In the genomic region with DNA sequence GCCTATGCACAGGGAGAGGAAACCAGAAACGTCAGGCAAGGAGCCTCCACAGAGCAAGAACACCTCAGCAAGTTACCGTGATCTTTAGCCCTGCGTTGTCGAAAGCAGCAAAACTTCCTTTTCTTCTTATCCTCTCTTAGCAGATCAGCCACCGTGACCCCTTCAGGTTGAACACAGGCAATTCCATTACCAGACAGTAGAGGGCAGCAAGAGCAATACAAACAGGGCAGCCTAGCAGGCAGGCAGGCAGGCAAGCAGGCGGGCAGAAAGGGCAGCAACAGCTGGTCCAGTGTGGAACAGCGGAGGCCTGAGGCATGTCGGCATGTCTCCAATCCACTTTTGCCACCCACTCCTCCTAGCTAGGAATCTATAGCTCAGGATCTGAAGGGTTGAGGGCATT, we compare ENCODE assay signal across 8 mouse cellular contexts.
A peak's percentile ranks its signal among the peaks of the same experiment; 100 is the strongest.
DNase-seq lines count a peak whose midpoint lies in the region; ATAC-seq and TF ChIP-seq lines count a peak whose summit lies in the region.

No protein-coding gene starts in this region.

- 8% methylated on average over 8 of the region's 8 CpGs for WGBS in hindbrain, embryonic 15.5 days

- peaks cover 5% of the 10 kb centered on the region; the same call in 1 of the 2 replicates for H3K36me3 ChIP-seq in hindbrain, embryonic 15.5 days

- peak; percentile 87 for ATAC-seq in Patski
- ATAC-seq in hindbrain, embryonic 15.5 days (ENCODE audit: low FRiP score, low read depth): peak; percentile 85
- ATAC-seq in megakaryocyte, adult 5-6 weeks (ENCODE audit: poor library complexity, severe bottlenecking): peak; percentile 97

- peaks cover 4% of the 10 kb centered on the region; the same call in 1 of the 2 replicates for H3K4me1 ChIP-seq in hindbrain, embryonic 15.5 days (replicated peaks)

- no peak overlapping the region for H3K27ac ChIP-seq in hindbrain, embryonic 15.5 days (replicated peaks)

- no peaks in the 10 kb centered on the region for H3K9me3 ChIP-seq in hindbrain, embryonic 15.5 days

- no peak overlapping the region for H3K4me2 ChIP-seq in hindbrain, embryonic 15.5 days

- in situ Hi-C loops in Patski (cut with MboI; ENCODE audit: low pct_unique_long_range_greater_than_20kb): loop anchor here (25.0 kb wide), 1 partner anchor 525 kb away; a partner anchor contains a TSS

- CTCF ChIA-PET in Patski (lab: Charles Lee): interaction anchor here (0.9 to 1.8 kb wide), 7 partner anchors 11 to 376 kb away, joined by 3 to 7 read pairs (median 3); no protein-coding TSS in a partner anchor

- POLR2A ChIA-PET in Patski (lab: Charles Lee): no interaction called here

- TF ChIP-seq CTCF in Patski (IDR thresholded peaks at IDR 0.05): no peak

- peaks cover 6% of the 10 kb centered on the region for H3K27me3 ChIP-seq in Patski
- no peaks in the 10 kb centered on the region for H3K27me3 ChIP-seq in hindbrain, embryonic 15.5 days

- no peak overlapping the region for H3K4me3 ChIP-seq in hindbrain, embryonic 15.5 days

- no peak overlapping the region for H3K9ac ChIP-seq in hindbrain, embryonic 15.5 days

- DNase-seq in Patski (ENCODE audit: low read depth, low spot score): peak; percentile 46
- DNase-seq in cerebellum, adult 9-11 months: peak; percentile 80
- DNase-seq in frontal cortex, adult 2 months (ENCODE audit: extremely low spot score in 1 of 2, low spot score in 1 of 2): peak; percentile 69 to 96
- peak; percentile 75 to 82 for DNase-seq in layer of hippocampus, postnatal 36 days
- DNase-seq in right cerebral cortex, adult 18-20 months: peak; percentile 79
- DNase-seq in urinary bladder, adult 2 months (ENCODE audit: low spot score): peak; percentile 31

Comparison
In these comparisons a context has a peak if more than half of its experiments do, and no peak if none do; other contexts are left out.
1. DNase-seq: peak in every context shown above with its lines; median percentile 82 in frontal cortex, adult 2 months; 80 in cerebellum, adult 9-11 months; 79 in right cerebral cortex, adult 18-20 months; 78 in layer of hippocampus, postnatal 36 days; 46 in Patski; 31 in urinary bladder, adult 2 months.